Mouse (Mus musculus): ENCODE results near the gene 9130204L05Rik. TPM values are rescaled to one million over a fixed set of nuclear protein-coding genes. Genes with fewer than 3 reads are reported as not detected.
A peak's percentile ranks its signal among the peaks of the same experiment; 100 is the strongest.

The 9130204L05Rik gene
- total RNA-seq (2015) (not detected in 2 replicates), total RNA-seq (2017) (not detected in 2 replicates)

- no peak for ATAC-seq (replicated peaks; ENCODE audit: poor library complexity)
Observed at GRCm38 (mm10) chr3:91090703-91091102, at the start of gene 9130204L05Rik. Gene 9130204L05Rik, minus strand, starts transcription at chr3:91090803.

GRCm38 (mm10) chr3:91108696-91109095, 18.1 kb upstream of the 9130204L05Rik start:
- ATAC-seq (replicated peaks; ENCODE audit: poor library complexity), result no peak

- peak; percentile 50; the same call in 1 of the 2 replicates for ATAC-seq (replicated peaks; ENCODE audit: poor library complexity)
Observed at GRCm38 (mm10) chr3:91059211-91059610, 31.4 kb downstream of the 9130204L05Rik start.

- no peak for ATAC-seq (replicated peaks; ENCODE audit: poor library complexity)
Observed at GRCm38 (mm10) chr3:91052654-91053053, 37.9 kb downstream of the 9130204L05Rik start.

Measured in megakaryocyte progenitor cell, adult 5-6 weeks (primary cell).